Comparison of ENCODE assay signal across 34 mouse cellular contexts in genomic region chr3:98934601-98935000, GRCm38 (mm10). TPM values are rescaled to one million over a fixed set of nuclear protein-coding genes. Genes with fewer than 3 reads are reported as not detected.
"Had no signal": no experiment of that assay in that cellular context is flagged by ENCODE, and none has a peak within 500 bp of the region (broad histone marks: within the 10 kb centered on the region; RNA-seq: fewer than 3 reads in every experiment).

No protein-coding gene starts in this region.

- H3K36me3 ChIP-seq: heart, embryonic 10.5 days; heart, embryonic 12.5 days; hindbrain, embryonic 13.5 days; hindbrain, embryonic 15.5 days; limb, embryonic 13.5 days; limb, embryonic 15.5 days; liver, embryonic 13.5 days; liver, embryonic 15.5 days had no signal

- H3K9ac ChIP-seq: forebrain, postnatal 0 days; heart, embryonic 12.5 days; hindbrain, embryonic 13.5 days; hindbrain, embryonic 15.5 days; limb, embryonic 13.5 days; limb, embryonic 15.5 days; liver, embryonic 13.5 days; liver, embryonic 15.5 days had no signal

- H3K4me1 ChIP-seq: heart, embryonic 10.5 days; hindbrain, embryonic 13.5 days; hindbrain, embryonic 15.5 days; limb, embryonic 15.5 days; liver, embryonic 13.5 days; liver, embryonic 15.5 days had no signal

- ATAC-seq: forebrain, postnatal 0 days; hindbrain, postnatal 0 days had no signal

- H3K4me2 ChIP-seq: heart, embryonic 12.5 days; hindbrain, embryonic 13.5 days; hindbrain, embryonic 15.5 days; limb, embryonic 13.5 days; limb, embryonic 15.5 days; liver, embryonic 13.5 days; liver, embryonic 15.5 days had no signal

- H3K4me3 ChIP-seq: heart, embryonic 10.5 days; heart, embryonic 12.5 days; hindbrain, embryonic 13.5 days; hindbrain, embryonic 15.5 days; limb, embryonic 13.5 days; limb, embryonic 15.5 days; liver, embryonic 13.5 days; liver, embryonic 15.5 days had no signal

- DNase-seq: forebrain, postnatal 0 days; gastrocnemius, postnatal 14 days; gastrocnemius, postnatal 36 days; heart, adult 18-20 months; heart, postnatal 10 days; layer of hippocampus, adult 9-11 months; layer of hippocampus, postnatal 36 days; left cerebral cortex, postnatal 4 days; liver, embryonic 13.5 days; lung, adult 18-20 months had no signal

- H3K27me3 ChIP-seq: heart, embryonic 12.5 days; hindbrain, embryonic 13.5 days; hindbrain, embryonic 15.5 days; limb, embryonic 13.5 days; limb, embryonic 15.5 days; liver, embryonic 13.5 days; liver, embryonic 15.5 days had no signal

- H3K27ac ChIP-seq: heart, embryonic 10.5 days; hindbrain, embryonic 15.5 days; hindbrain, postnatal 0 days; limb, embryonic 15.5 days; liver, embryonic 13.5 days; liver, embryonic 15.5 days had no signal

- H3K9me3 ChIP-seq: heart, embryonic 10.5 days; heart, embryonic 12.5 days; hindbrain, embryonic 13.5 days; hindbrain, embryonic 15.5 days; limb, embryonic 13.5 days; limb, embryonic 15.5 days; liver, embryonic 13.5 days; liver, embryonic 15.5 days had no signal

RNA-seq across cellular contexts. Expression of gene Hao2, which starts 41.6 kb away (rescaled TPM):
- total RNA-seq: forebrain, postnatal 0 days; gastrocnemius, adult 8-10 months; gastrocnemius, postnatal 14 days; gastrocnemius, postnatal 36 days; granulocyte monocyte progenitor cell, adult 5-6 weeks; heart, adult 18-20 months; heart, adult 8-10 months; heart, postnatal 10 days; heart, postnatal 25 days; hematopoietic stem cell, adult 5-6 weeks; hindbrain, postnatal 0 days; layer of hippocampus, adult 18-20 months; layer of hippocampus, adult 8-10 months; layer of hippocampus, postnatal 14 days; layer of hippocampus, postnatal 36 days; left cerebral cortex, adult 18-20 months; left cerebral cortex, adult 8-10 months; left cerebral cortex, postnatal 10 days; left cerebral cortex, postnatal 25 days; left cerebral cortex, postnatal 4 days had no signal
- polyA plus RNA-seq: forebrain, postnatal 0 days; heart, embryonic 14.5 days; heart, embryonic 16.5 days; hindbrain, embryonic 11.5 days; hindbrain, embryonic 13.5 days; hindbrain, postnatal 0 days; limb, embryonic 11.5 days; limb, embryonic 15.5 days had no signal
